Mouse (Mus musculus) liver, postnatal 0 days (tissue): ENCODE measurements around the gene Wdr18.

Experiments used
- CTCF ChIP-seq: sonication (generic); IDR thresholded peaks from 2 replicates; pipeline ENCODE4 v1.5.1; 2016; ENCODE audit warnings: antibody characterized with exemption, low read depth
- EP300 ChIP-seq: IDR thresholded peaks from 2 replicates; pipeline ENCODE4 v1.6.1; 2016; ENCODE audit warnings: antibody characterized with exemption, low read depth, mild to moderate bottlenecking

DNA sequence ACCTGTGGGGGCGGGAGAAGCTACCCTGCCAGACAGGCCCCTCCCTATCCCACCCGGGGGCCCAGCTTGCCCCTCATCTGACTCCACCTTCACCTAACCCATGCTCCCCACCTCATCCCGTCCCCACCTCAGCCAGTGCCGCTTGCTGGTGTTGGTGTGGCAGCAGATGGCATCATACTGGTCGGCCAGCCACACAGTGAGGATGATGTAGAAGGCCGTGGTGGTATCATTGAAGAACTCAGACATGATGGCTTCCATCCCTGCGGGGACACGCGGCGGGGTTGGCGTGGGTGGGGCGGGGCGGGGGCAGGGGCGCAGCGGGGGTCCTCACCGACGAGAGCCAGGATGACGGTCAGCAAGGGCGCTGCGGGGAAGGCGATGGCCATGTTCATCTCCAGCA is 18.1 kb downstream of the Wdr18 start:
- no peak for TF ChIP-seq CTCF
- no peak for TF ChIP-seq EP300
